Mouse (Mus musculus) midbrain, embryonic 10.5 days (tissue): Measurements from ENCODE around the gene Nfkb2. TPM values are rescaled to one million over a fixed set of nuclear protein-coding genes. Genes with fewer than 3 reads are reported as not detected.

Experiments used
- DNase-seq: peaks from one replicate; pipeline ENCODE4 v3.0.0-alpha.2; 2017; ENCODE audit warnings: low spot score
- H3K27ac ChIP-seq: fragments of 300-500 bp; sonication (generic); replicated peaks from 2 replicates; pipeline ENCODE4 v1.5.1; 2016; ENCODE audit warnings: mild to moderate bottlenecking
- H3K27me3 ChIP-seq: fragments of 300-500 bp; sonication (generic); 2 replicates; pipeline ENCODE4 v1.6.1; 2016; ENCODE audit warnings: low read depth, mild to moderate bottlenecking; ENCODE audit not compliant: poor library complexity, severe bottlenecking
- H3K36me3 ChIP-seq: fragments of 300-500 bp; sonication (generic); 2 replicates; pipeline ENCODE4 v1.6.1; 2016; ENCODE audit warnings: mild to moderate bottlenecking, moderate library complexity
- H3K4me1 ChIP-seq: fragments of 300-500 bp; sonication (generic); 2 replicates; pipeline ENCODE4 v1.6.1; 2016
- H3K4me3 ChIP-seq: fragments of 300-500 bp; sonication (generic); 2 replicates; pipeline ENCODE4 v1.5.1; 2016; ENCODE audit warnings: mild to moderate bottlenecking, moderate library complexity
- H3K9me3 ChIP-seq: fragments of 300-500 bp; sonication (generic); replicated peaks from 2 replicates; pipeline ENCODE4 v1.6.1; 2016; ENCODE audit warnings: mild to moderate bottlenecking
- WGBS: fragments of 180-500 bp; shearing (Covaris S2); methylation state at CpG from one replicate; pipeline ENCODE4 v1.1.7; 2016; 5-methylcytosine and 5-hydroxymethylcytosine counted together
- polyA plus RNA-seq: library from polyadenylated mRNA; unstranded; fragments of >200 nt; fragmentation: Nextera tagmentation; extraction: Ambion mirVana; gene quantifications from 2 replicates; pipeline ENCODE4 v1.2.1, GENCODE M21; 2016

The Nfkb2 gene
- polyA plus RNA-seq, 1 experiment from 2014 or later, result 5.6 TPM

- peaks cover 20% of the 10 kb centered on the region for H3K27me3 ChIP-seq
- H3K4me3 ChIP-seq, result no peak overlapping the region
- no peaks in the 10 kb centered on the region for H3K9me3 ChIP-seq
- no peaks in the 10 kb centered on the region for H3K36me3 ChIP-seq
- no peak overlapping the region for H3K27ac ChIP-seq
- H3K4me1 ChIP-seq, result peaks cover 31% of the 10 kb centered on the region
- DNase-seq, result no peak
- 88% methylated on average over 4 of the region's 4 CpGs for WGBS
These were observed 1.6 kb upstream of the Nfkb2 start for GRCm38 (mm10) chr19:46302551-46302950.

GRCm38 (mm10) chr19:46303251-46304215 is 587 bp upstream of the Nfkb2 start:
- Histone ChIP-seq H3K27ac (no peak overlapping the region; the same call in 1 of the 2 replicates), H3K27me3 (peaks cover 30% of the 10 kb centered on the region), H3K4me1 (peaks cover 33% of the 10 kb centered on the region), H3K9me3 (no peaks in the 10 kb centered on the region), H3K36me3 (no peaks in the 10 kb centered on the region), H3K4me3 (peak overlapping the region; percentile 77)
- DNase-seq, result no peak
- 58% methylated on average over 18 of the region's 18 CpGs for WGBS

- peaks cover 40% of the 10 kb centered on the region for H3K4me1 ChIP-seq
- H3K27me3 ChIP-seq, result peaks cover 42% of the 10 kb centered on the region
- H3K9me3 ChIP-seq, result no peaks in the 10 kb centered on the region
- H3K4me3 ChIP-seq, result peak overlapping the region; percentile 77
- 0% methylated on average over 34 of the region's 34 CpGs for WGBS
- H3K36me3 ChIP-seq, result peaks cover 5% of the 10 kb centered on the region; the same call in 1 of the 2 replicates
- peak overlapping the region; percentile 79 for H3K27ac ChIP-seq
- DNase-seq, result peak; percentile 53
These were observed 801 bp downstream of the Nfkb2 start for GRCm38 (mm10) chr19:46304908-46305333.

- peak overlapping the region; percentile 77 for H3K4me3 ChIP-seq
- under 1% methylated on average over 43 of the region's 43 CpGs for WGBS
- H3K27ac ChIP-seq, result peak overlapping the region; percentile 79
- H3K27me3 ChIP-seq, result peaks cover 49% of the 10 kb centered on the region
- peaks cover 11% of the 10 kb centered on the region; the same call in 1 of the 2 replicates for H3K36me3 ChIP-seq
- no peaks in the 10 kb centered on the region for H3K9me3 ChIP-seq
- DNase-seq, result peak; percentile 86
- peaks cover 40% of the 10 kb centered on the region for H3K4me1 ChIP-seq
These were observed 1.5 kb downstream of the Nfkb2 start for GRCm38 (mm10) chr19:46305432-46306267.

- H3K27me3 ChIP-seq, result peaks cover 55% of the 10 kb centered on the region
- DNase-seq, result no peak
- H3K27ac ChIP-seq, result peak overlapping the region; percentile 79; the same call in 1 of the 2 replicates
- peak overlapping the region; percentile 77 for H3K4me3 ChIP-seq
- H3K36me3 ChIP-seq, result peaks cover 16% of the 10 kb centered on the region
- peaks cover 40% of the 10 kb centered on the region for H3K4me1 ChIP-seq
- H3K9me3 ChIP-seq, result no peaks in the 10 kb centered on the region
- WGBS, result 53% methylated on average over 5 of the region's 5 CpGs
These were observed 2.1 kb downstream of the Nfkb2 start for GRCm38 (mm10) chr19:46306268-46306610.

- Histone ChIP-seq H3K36me3 (peaks cover 20% of the 10 kb centered on the region), H3K4me3 (no peak overlapping the region), H3K27ac (no peak overlapping the region), H3K27me3 (peaks cover 61% of the 10 kb centered on the region), H3K4me1 (peaks cover 40% of the 10 kb centered on the region), H3K9me3 (no peaks in the 10 kb centered on the region)
- WGBS, result 91% methylated on average over 9 of the region's 9 CpGs
- DNase-seq, result peak; percentile 10
These were observed 2.7 kb downstream of the Nfkb2 start for GRCm38 (mm10) chr19:46306751-46307289.

- no peaks in the 10 kb centered on the region for H3K9me3 ChIP-seq
- no peak overlapping the region for H3K27ac ChIP-seq
- 71% methylated on average over 16 of the region's 16 CpGs for WGBS
- peaks cover 70% of the 10 kb centered on the region for H3K27me3 ChIP-seq
- H3K4me1 ChIP-seq, result peaks cover 40% of the 10 kb centered on the region
- no peak overlapping the region for H3K4me3 ChIP-seq
- peaks cover 24% of the 10 kb centered on the region for H3K36me3 ChIP-seq
- no peak for DNase-seq
These were observed 3.7 kb downstream of the Nfkb2 start for GRCm38 (mm10) chr19:46307781-46308180.

GRCm38 (mm10) chr19:46308303-46308702 is 4.2 kb downstream of the Nfkb2 start:
- Histone ChIP-seq H3K27ac (no peak overlapping the region), H3K4me3 (peak overlapping the region; percentile 54), H3K36me3 (peaks cover 24% of the 10 kb centered on the region), H3K9me3 (no peaks in the 10 kb centered on the region), H3K27me3 (peaks cover 75% of the 10 kb centered on the region), H3K4me1 (peaks cover 40% of the 10 kb centered on the region)
- DNase-seq, result no peak
- WGBS, result 50% methylated on average over 16 of the region's 16 CpGs

- 2% methylated on average over 47 of the region's 47 CpGs for WGBS
- H3K9me3 ChIP-seq, result no peaks in the 10 kb centered on the region
- H3K36me3 ChIP-seq, result peaks cover 24% of the 10 kb centered on the region
- peaks cover 36% of the 10 kb centered on the region for H3K4me1 ChIP-seq
- H3K27me3 ChIP-seq, result peaks cover 81% of the 10 kb centered on the region
- H3K27ac ChIP-seq, result peak overlapping the region; percentile 34
- H3K4me3 ChIP-seq, result peak overlapping the region; percentile 54
- peak; percentile 90 for DNase-seq
These were observed 4.8 kb downstream of the Nfkb2 start for GRCm38 (mm10) chr19:46308706-46309435.

GRCm38 (mm10) chr19:46309651-46310305 is 5.7 kb downstream of the Nfkb2 start:
- WGBS, result 81% methylated on average over 21 of the region's 21 CpGs
- H3K27ac ChIP-seq, result no peak overlapping the region
- peaks cover 34% of the 10 kb centered on the region for H3K4me1 ChIP-seq
- H3K27me3 ChIP-seq, result peaks cover 90% of the 10 kb centered on the region
- H3K4me3 ChIP-seq, result no peak overlapping the region
- DNase-seq, result no peak
- H3K9me3 ChIP-seq, result no peaks in the 10 kb centered on the region
- peaks cover 24% of the 10 kb centered on the region for H3K36me3 ChIP-seq

- no peak for DNase-seq
- H3K4me1 ChIP-seq, result peaks cover 29% of the 10 kb centered on the region
- WGBS, result 87% methylated on average over 12 of the region's 12 CpGs
- H3K9me3 ChIP-seq, result no peaks in the 10 kb centered on the region
- peaks cover 96% of the 10 kb centered on the region for H3K27me3 ChIP-seq
- peaks cover 24% of the 10 kb centered on the region for H3K36me3 ChIP-seq
- H3K4me3 ChIP-seq, result no peak overlapping the region
- H3K27ac ChIP-seq, result no peak overlapping the region
These were observed 6.3 kb downstream of the Nfkb2 start for GRCm38 (mm10) chr19:46310312-46310865.
